Mouse (Mus musculus): Measurements from ENCODE around the gene Myrfl.

The Myrfl gene

DNA sequence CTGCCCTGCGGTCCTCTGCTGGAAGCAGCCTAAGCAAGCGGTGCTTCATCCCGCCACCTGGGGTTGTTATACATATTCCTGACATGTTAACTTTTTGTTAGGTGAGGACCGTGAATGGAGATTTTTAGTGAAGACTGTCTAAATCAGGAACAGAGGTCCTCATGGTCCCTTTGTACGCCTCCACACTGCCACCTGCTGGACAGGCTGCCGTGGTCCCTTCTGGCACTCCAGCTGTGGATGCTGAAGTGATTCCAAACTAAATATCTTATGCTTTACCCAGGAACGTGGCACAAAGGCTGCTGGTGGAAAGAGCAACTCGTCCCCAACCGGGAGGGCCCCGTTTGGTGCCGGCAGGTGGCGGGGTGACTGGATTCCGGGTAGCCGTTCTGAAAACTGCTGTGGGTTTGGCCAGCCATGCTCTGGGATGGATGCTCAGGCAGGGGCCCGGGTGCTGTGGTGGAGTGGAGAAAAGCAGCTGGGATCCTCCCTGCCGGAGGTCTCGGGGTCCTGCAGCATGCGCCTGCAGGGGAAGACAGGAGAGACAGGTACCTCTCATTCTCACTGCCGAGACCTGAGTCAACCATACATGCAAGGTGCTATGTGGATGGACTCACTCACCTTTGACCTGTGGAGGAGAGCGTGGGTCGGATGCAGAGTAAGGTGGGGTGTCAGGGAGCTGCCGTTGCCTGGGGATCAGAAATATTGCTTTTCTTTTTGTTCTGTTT is 47.8 kb downstream of the Myrfl start:
- in situ Hi-C loops (cut with MboI; ENCODE audit: unreplicated experiment in 2 of 2): loop anchor here (5.0 to 10.0 kb wide), 5 partner anchors 54 to 644 kb away; no protein-coding TSS in a partner anchor

DNA sequence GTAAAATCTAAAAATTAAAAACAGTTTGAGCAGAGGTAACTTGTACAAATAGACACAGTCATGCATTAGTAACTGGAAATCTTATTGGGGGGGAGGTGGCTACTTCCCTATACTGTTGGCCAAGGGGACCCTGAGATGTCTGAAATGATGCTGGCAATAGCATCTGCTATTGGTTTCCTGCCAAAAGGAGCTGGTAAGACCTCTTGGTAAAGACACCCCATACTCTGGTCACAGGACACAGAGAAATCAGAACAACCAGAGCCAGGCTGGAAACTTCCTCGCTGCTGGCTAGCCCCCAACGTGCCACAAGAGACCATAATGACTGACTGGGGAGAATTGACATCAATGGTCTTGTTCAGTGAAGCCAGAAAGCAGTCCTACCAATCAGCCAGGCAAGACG is 55.2 kb downstream of the Myrfl start:
- in situ Hi-C loops (cut with MboI; ENCODE audit: unreplicated experiment in 2 of 2): loop anchor here (10.0 kb wide), 2 partner anchors 47 to 637 kb away; no protein-coding TSS in a partner anchor

DNA sequence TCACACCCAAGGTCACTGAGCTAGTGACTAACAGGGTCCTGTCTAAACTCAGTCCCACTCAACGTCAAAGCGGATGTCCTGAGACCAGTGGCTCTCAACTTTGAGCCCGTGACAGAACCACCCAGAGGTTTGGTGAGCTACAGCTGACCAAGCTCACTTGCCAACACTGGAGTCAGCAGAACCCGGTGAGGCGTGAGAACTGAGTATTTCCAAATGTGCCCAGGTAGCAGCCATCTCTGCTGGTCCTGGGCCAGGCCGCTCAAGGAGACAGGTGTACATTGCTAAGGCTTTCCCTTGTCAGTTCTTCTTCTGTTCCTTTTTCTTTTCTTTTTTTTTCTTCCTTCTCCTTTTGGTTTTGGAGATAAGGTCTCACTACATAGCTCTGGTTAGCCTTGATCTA is 66.0 kb downstream of the Myrfl start:
- in situ Hi-C loops (cut with MboI; ENCODE audit: unreplicated experiment in 2 of 2): loop anchor here in 1 of 2 experiments (5.0 kb wide), 1 partner anchor 83 kb away; no protein-coding TSS in a partner anchor

DNA sequence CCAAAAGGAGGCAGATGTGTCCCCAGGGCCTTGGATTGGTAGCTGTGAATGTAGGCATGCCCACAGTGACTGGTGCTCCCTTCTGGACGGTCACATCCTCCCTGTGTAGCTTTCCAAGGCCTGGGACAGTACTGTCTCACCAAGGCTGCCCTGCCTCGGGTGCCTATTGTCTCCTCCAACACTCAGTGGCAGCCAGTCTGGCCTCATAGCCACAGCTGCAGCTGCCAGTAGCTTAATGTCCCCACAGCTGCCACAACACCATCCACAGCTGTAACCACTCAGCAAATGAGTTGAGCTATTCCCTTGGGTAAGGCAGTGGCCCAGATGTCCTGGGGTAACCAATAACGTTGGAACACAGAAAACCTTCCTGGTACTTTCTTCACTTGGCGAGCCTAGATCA is 68.6 kb downstream of the Myrfl start:
- in situ Hi-C loops (cut with MboI; ENCODE audit: unreplicated experiment in 2 of 2): no loop called here

DNA sequence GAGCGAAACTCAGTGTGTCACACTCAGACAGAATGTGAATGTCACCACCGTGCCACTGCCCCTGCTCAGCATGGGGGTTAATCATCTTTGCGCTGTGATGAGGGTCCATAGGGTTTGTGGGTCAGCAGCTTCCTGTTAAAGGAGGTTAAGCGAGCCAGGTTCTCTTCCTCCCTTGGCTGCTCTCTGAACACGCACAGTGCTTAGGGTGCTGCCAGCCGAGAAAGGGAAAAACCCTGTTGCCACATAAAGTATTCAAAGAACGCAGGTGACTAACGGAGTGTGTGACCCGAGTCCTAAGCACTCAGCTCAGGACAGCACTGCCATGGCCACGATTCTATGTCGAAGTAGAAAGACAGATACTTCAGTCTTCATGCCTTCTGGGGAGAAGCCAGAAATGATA is 69.4 kb downstream of the Myrfl start:
- in situ Hi-C loops (cut with MboI; ENCODE audit: unreplicated experiment in 2 of 2): no loop called here

DNA sequence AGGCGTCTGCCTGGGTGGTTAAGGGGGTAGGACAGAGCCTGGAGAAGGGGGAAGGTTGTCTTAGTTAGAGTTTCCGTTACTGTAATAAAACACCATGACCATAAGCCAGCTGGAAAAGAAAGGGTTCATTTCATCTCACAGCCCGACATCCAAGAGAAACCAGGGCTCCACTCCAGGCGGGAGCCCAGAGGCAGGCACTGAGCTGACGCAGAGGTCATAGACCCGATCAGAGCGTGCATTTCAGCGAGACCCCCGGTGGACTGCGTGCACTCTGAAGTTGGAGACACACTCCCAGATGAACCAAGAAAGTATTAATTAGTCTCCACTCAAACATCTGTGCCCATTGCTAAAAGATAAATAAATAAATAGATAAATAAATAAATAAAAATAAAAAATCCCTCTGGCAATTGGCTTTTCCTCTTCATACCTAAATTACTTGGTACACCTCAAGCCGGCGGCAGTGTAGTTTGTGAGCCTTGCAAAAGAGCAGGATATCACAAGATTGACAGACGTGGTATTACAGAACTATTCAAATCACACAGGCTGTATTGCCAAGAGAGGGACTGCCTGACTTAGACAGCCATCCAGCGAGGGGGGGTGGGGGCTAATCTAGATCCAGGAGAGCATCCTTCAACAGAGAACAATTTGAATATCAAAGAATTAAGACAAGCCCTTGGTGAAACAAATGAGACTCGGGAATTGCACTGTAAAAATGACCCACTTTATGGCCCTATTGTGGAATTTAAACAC is 81.2 kb downstream of the Myrfl start:
- in situ Hi-C loops (cut with MboI; ENCODE audit: unreplicated experiment in 2 of 2): no loop called here

DNA sequence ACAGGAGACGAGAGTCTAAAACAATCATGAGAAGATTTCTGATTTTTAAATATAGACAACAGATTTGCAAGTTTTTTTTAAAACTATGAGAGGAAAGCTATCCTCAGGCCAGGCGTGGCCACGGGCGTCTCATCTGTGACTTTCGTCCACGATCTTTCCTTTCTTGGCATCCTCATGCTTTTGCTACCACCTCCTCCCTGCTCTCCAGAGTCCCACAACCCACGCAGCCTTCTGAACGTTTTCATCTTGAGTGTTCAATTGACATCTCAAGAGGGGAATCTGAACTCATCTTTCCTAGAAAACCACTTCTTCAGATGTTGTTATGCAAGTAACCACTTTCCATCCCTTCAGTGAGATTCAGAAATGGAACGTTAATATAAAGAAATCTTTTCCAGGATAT is 83.6 kb downstream of the Myrfl start:
- in situ Hi-C loops (cut with MboI; ENCODE audit: unreplicated experiment in 2 of 2): no loop called here

DNA sequence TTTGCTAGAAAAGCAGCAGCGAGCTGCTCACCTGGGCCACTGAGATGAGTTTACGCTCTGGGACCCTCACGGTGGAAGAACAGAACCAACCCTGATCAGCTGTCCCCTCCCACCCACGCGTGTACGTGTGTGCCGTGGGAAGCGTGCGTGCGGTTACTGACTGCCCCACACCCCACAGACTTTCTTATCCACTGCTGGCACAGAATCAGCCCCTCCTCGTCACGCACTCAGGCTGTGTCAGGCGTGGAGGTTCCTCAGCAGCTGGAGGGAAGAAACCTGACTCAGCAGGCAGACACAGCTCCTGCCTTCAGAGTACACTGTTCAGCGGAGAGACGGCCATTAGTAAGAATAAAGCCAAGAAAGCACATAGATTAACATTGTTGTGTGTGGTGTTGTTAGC is 86.0 kb downstream of the Myrfl start:
- in situ Hi-C loops (cut with MboI; ENCODE audit: unreplicated experiment in 2 of 2): no loop called here

DNA sequence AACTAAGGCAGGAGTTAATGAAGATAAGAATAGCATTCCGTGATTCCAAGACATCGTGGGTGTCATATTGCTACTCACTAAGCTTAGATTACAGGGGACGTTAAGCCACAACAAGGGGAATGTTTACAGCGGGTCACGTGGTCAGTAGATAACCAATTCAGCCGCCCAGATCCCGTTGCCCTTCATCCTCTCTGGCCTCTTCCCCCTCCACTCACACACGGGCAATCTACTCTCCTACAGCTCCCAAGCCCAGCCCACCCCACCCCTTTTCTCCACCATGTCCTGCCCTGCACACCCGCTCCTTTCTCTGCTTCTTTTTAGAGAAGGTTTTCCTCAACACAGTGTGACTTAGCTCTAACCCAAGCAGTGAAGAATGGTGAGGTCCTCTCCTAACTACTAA is 87.3 kb downstream of the Myrfl start:
- in situ Hi-C loops (cut with MboI; ENCODE audit: unreplicated experiment in 2 of 2): no loop called here

DNA sequence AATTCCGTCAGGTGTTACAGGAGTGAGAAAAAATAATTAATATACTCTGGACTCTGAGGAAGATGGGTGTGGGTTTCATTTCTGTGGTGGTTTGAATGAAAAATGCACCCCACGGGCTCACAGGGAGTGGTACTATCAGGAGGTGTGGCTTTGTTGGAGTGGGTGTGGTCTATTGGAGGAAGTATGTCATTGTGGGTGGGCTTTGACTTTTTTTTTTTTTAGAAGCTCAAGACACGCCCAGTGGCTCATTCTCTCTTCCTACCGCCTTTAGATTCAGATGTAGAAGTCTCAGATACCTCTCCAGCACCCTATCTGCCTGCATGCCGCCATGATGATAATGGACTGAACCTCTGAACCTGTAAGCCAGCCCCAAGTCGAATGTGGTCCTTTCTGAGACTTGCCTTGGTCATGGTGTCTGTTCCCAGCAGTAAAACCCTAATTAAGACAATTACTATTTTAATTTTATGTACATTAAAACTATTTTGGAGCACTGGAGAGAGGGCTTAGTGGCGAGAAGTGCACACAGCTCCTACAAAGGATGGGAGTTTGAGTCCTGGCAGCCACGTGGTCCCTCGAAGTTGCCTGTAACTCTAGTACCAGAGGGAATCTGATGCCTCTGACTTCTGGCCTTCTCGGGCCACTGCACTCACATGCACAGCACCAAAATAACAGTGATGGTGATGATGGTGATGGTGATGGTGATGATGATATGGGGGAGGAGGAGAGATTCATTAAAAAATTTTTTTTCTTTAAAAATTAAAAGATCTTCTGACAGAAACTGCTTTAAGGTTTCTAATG is 88.0 kb downstream of the Myrfl start:
- in situ Hi-C loops (cut with MboI; ENCODE audit: unreplicated experiment in 2 of 2): no loop called here

DNA sequence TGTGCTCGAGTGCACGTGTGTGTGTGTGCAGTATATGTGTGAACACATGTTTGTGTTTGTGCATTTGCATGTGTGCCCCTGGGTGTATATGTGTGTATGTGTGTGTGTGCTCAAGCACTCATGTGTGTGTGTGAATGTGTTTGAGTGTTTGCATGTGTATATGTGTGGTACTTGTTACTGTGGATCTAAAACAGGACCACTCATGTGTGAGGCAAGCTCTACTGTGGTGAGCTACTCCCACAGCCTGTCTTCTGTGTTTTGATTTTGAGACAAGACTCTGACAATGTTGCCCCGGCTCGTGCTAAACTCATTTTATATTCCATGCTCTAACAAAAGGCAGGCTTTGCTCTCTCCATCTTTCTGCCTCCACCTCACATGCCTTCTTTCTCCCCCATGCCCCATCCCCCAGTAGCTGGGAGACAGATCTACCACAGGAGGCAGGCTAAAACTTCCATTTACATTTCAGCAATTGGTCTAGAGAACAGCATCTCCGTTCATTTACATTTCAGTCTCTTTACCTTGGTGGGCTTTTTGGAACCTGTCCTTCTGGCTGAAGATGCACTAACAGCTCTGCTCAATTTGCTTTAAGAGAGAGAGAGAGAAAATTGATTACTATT is 94.4 kb downstream of the Myrfl start:
- in situ Hi-C loops (cut with MboI; ENCODE audit: unreplicated experiment in 2 of 2): no loop called here

DNA sequence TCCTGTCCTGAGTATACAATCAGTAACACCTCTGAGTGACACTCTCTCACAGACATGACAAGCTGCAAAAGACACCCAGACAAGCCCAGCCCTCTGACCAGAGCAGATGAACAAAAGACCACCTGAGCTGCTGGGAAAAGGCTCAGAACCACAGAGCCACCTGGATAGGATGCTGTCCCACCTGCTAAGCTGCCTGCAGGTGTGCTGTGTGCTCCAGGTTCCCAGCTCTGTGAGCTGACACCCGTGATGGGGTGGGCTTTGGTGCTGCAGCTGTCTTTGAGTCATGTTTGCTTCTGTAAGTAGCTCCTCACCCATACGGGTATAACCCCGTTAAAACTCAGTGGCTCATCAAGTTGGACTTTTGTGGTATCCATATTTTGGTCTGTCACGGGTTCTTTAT is 95.4 kb downstream of the Myrfl start:
- in situ Hi-C loops (cut with MboI; ENCODE audit: unreplicated experiment in 2 of 2): no loop called here

DNA sequence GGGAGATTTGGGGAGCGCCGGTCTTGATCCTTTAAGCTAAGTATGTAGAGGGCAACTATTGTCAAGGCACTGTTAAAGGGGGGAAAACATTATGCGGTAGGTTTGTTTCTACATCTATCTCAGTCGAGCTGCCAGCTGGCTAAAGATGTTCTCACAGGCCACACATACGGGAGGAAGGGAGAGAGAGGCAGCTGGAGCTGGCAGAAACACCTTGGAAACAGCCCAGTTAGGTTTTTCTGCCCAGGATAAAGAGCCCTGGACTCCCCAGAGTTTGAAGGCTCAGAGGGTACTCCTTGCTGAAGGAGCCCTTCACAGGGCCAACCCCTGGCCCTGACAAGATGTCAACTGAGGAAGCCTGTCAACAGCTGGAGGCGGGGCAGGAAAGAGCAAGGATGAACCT is 100.7 kb downstream of the Myrfl start:
- in situ Hi-C loops (cut with MboI; ENCODE audit: unreplicated experiment in 2 of 2): loop anchor here in 1 of 2 experiments (10.0 kb wide), 1 partner anchor 49 kb away; no protein-coding TSS in a partner anchor

DNA sequence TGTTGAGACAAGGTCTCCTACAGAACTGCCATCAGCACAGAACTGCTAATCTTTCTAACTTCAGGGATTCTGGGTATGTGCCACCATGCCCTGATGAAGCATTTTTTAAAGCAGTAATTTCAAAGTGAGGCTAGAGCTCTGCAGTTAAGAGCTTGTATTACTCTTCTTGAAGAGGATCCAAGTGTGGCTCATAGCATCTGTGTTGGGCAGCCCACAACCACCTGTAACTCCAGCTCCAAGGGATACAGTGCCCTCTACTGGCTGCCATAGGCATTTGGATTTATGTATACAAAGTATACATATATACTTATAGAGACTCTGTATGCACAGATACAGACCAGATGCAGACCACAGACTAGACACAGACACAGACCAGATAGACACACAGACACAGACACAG is 107.6 kb downstream of the Myrfl start:
- in situ Hi-C loops (cut with MboI; ENCODE audit: unreplicated experiment in 2 of 2): loop anchor here in 1 of 2 experiments (5.0 to 10.0 kb wide), 3 partner anchors 174 to 327 kb away; no protein-coding TSS in a partner anchor

DNA sequence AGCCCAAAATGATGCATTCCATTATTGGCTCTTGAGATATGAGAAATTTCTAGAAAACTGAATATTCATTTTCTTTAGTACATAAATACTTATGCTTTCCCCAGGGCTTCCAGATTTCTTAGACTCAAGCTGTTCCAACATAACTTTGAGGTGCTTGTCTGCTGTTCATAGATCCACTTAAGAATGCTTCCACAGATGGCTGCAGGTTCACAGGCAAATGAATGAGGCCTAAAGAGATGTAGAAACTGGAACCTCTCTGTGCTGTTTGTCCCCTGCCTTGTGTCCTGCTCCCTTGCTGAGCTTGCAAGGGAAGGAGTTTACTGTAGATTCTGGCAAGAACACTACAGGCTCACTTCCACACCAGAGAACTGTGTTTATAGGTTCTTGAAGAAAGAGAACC is 108.3 kb downstream of the Myrfl start:
- in situ Hi-C loops (cut with MboI; ENCODE audit: unreplicated experiment in 2 of 2): loop anchor here in 1 of 2 experiments (5.0 to 10.0 kb wide), 3 partner anchors 174 to 326 kb away; no protein-coding TSS in a partner anchor

DNA sequence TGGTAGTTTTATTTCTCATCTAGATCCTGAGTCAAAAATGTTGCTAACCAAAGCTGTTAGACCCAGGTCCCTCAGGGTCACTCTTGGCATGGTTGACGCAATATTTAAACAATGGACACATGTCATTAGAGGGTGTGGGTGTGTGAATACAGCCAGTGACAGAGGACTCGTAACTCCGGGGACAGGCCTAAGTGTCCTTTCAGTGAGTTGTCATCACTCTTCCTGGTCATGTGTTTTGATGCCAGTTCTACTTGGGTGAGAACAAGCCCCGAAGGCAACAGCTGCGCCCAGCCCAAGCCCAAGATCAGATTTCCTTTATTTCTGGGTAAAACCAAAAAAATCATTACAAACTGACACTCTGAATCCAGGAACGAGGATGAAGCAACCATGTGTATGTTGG is 112.6 kb downstream of the Myrfl start:
- in situ Hi-C loops (cut with MboI; ENCODE audit: unreplicated experiment in 2 of 2): loop anchor here in 1 of 2 experiments (10.0 kb wide), 2 partner anchors 169 to 249 kb away; no protein-coding TSS in a partner anchor

DNA sequence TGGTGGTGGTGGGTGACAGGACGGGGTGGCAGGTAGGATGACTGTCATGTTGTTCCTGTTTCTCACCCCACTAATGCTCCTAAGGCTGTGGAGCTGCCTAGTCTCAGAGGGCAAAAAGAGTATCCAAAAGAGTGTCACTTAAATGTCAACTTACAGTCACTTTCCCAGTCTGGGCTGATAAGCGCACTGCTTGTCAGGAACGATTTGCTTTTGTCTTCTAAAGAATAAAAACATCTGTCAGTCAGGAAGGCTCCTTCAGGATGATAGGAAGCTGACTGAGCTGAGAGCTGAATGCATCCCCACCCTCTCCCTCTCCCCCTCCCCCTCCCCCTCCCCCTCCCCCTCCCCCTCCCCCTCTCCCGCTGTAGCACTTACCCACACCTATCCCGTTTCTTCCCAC is 113.7 kb downstream of the Myrfl start:
- in situ Hi-C loops (cut with MboI; ENCODE audit: unreplicated experiment in 2 of 2): loop anchor here in 1 of 2 experiments (10.0 kb wide), 2 partner anchors 168 to 248 kb away; no protein-coding TSS in a partner anchor

DNA sequence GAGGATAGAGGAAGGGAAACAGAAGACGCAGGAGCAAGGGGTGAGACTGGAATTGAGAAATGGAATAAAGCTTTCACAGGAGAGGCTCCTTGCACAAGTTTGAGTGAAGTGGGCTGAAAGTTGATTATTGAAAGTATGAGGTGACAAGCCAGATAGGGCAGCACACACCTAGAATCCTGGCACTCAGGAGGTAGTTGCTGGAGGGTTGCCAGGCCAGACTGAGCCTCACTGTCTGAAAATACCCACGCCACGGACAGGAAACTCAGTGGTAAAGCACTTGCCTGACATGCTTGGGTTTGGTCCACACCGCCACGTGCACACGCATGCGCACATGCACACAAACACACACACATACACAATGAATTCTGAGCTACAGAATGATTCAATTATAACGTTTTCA is 118.8 kb downstream of the Myrfl start:
- in situ Hi-C loops (cut with MboI; ENCODE audit: unreplicated experiment in 2 of 2): no loop called here

DNA sequence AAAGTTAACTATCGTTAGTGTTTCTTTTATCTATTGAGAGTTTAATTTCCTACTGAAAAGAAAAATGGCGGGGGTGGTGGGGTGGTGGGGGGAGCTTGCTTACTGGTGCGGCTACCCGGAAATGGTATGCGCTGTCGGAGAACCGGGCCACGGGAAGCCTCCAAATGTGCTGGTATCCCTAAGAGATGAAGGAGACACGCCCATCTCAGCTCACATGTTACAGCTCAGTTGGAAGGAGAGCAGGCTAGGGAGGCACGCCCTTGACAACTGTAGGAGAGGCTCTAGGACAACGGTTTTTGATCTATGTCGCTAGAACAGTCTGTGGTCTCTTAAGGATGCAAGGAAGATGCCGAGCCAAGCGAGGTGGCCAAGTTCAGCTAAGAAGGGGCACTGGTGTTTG is 119.9 kb downstream of the Myrfl start:
- in situ Hi-C loops (cut with MboI; ENCODE audit: unreplicated experiment in 2 of 2): no loop called here

Measured in v-Abl transformed pro-B cells (cell line).